Mouse (Mus musculus): Measurements from ENCODE around the gene Paqr4. TPM values are rescaled to one million over a fixed set of nuclear protein-coding genes. Genes with fewer than 3 reads are reported as not detected.
A peak's percentile ranks its signal among the peaks of the same experiment; 100 is the strongest.

The Paqr4 gene
- polyA plus RNA-seq, 1 experiment from 2014 or later = 27.6 TPM

- H3K4me3 ChIP-seq = peak within 1 kb of the TSS; percentile 91
- H3K27ac ChIP-seq (replicated peaks) = peak within 1 kb of the TSS; percentile 98
- peaks cover 23% of the 10 kb centered on the region for H3K4me1 ChIP-seq
- H3K9me3 ChIP-seq (replicated peaks) = no peaks in the 10 kb centered on the region
- no peaks in the 10 kb centered on the region for H3K27me3 ChIP-seq (ENCODE audit: low read depth, poor library complexity, severe bottlenecking)
- H3K36me3 ChIP-seq = peaks cover 33% of the 10 kb centered on the region
- DNase-seq (ENCODE audit: low spot score) = peak; percentile 99
- WGBS = 3% methylated on average over 58 of the region's 58 CpGs
Measured at GRCm38 (mm10) chr17:23771284-23772218, 30.9 kb upstream of the Paqr4 start, which contains the start of gene Flywch1. TSS of gene Flywch1 (minus strand) at chr17:23771602.

GRCm38 (mm10) chr17:23770896-23771283, 30.2 kb upstream of the Paqr4 start:
- WGBS = 2% methylated on average over 19 of the region's 19 CpGs
- H3K9me3 ChIP-seq (replicated peaks) = no peaks in the 10 kb centered on the region
- H3K36me3 ChIP-seq = peaks cover 38% of the 10 kb centered on the region
- no peak for DNase-seq (ENCODE audit: low spot score)
- peak overlapping the region; percentile 98 for H3K27ac ChIP-seq (replicated peaks)
- H3K27me3 ChIP-seq (ENCODE audit: low read depth, poor library complexity, severe bottlenecking) = no peaks in the 10 kb centered on the region
- H3K4me3 ChIP-seq = peak overlapping the region; percentile 91
- H3K4me1 ChIP-seq = peaks cover 23% of the 10 kb centered on the region

GRCm38 (mm10) chr17:23770493-23770892, 29.8 kb upstream of the Paqr4 start:
- peaks cover 23% of the 10 kb centered on the region for H3K4me1 ChIP-seq
- H3K27ac ChIP-seq (replicated peaks) = peak overlapping the region; percentile 98
- WGBS = 10% methylated on average over 2 of the region's 2 CpGs
- no peak for DNase-seq (ENCODE audit: low spot score)
- H3K4me3 ChIP-seq = peak overlapping the region; percentile 91
- peaks cover 42% of the 10 kb centered on the region for H3K36me3 ChIP-seq
- no peaks in the 10 kb centered on the region for H3K9me3 ChIP-seq (replicated peaks)
- no peaks in the 10 kb centered on the region for H3K27me3 ChIP-seq (ENCODE audit: low read depth, poor library complexity, severe bottlenecking)

- Histone ChIP-seq H3K9me3 (replicated peaks) (no peaks in the 10 kb centered on the region; the same call in 1 of the 2 replicates), H3K4me3 (no peak overlapping the region), H3K4me1 (no peaks in the 10 kb centered on the region), H3K27ac (replicated peaks) (no peak overlapping the region), H3K36me3 (peaks cover 89% of the 10 kb centered on the region), H3K27me3 (ENCODE audit: low read depth, poor library complexity, severe bottlenecking) (no peaks in the 10 kb centered on the region)
- DNase-seq (ENCODE audit: low spot score) = no peak
- WGBS = 94% methylated on average over 11 of the region's 11 CpGs
Measured at GRCm38 (mm10) chr17:23762976-23763375, 22.3 kb upstream of the Paqr4 start.

- no peak overlapping the region for H3K27ac ChIP-seq (replicated peaks)
- H3K4me1 ChIP-seq = no peaks in the 10 kb centered on the region
- 94% methylated on average over 3 of the region's 3 CpGs for WGBS
- peaks cover 91% of the 10 kb centered on the region for H3K36me3 ChIP-seq
- no peak overlapping the region for H3K4me3 ChIP-seq
- no peaks in the 10 kb centered on the region for H3K27me3 ChIP-seq (ENCODE audit: low read depth, poor library complexity, severe bottlenecking)
- H3K9me3 ChIP-seq (replicated peaks) = no peaks in the 10 kb centered on the region; the same call in 1 of the 2 replicates
- no peak for DNase-seq (ENCODE audit: low spot score)
Measured at GRCm38 (mm10) chr17:23761155-23761554, 20.5 kb upstream of the Paqr4 start.

GRCm38 (mm10) chr17:23760231-23760630, 19.6 kb upstream of the Paqr4 start:
- no peak overlapping the region for H3K4me3 ChIP-seq
- H3K27me3 ChIP-seq (ENCODE audit: low read depth, poor library complexity, severe bottlenecking) = no peaks in the 10 kb centered on the region
- no peak overlapping the region for H3K27ac ChIP-seq (replicated peaks)
- DNase-seq (ENCODE audit: low spot score) = no peak
- H3K36me3 ChIP-seq = peaks cover 91% of the 10 kb centered on the region
- H3K4me1 ChIP-seq = no peaks in the 10 kb centered on the region
- no peaks in the 10 kb centered on the region; the same call in 1 of the 2 replicates for H3K9me3 ChIP-seq (replicated peaks)
- WGBS = 92% methylated on average over 9 of the region's 9 CpGs

GRCm38 (mm10) chr17:23758801-23759200, 18.1 kb upstream of the Paqr4 start:
- WGBS = 84% methylated on average over 8 of the region's 8 CpGs
- no peaks in the 10 kb centered on the region; the same call in 1 of the 2 replicates for H3K9me3 ChIP-seq (replicated peaks)
- H3K27me3 ChIP-seq (ENCODE audit: low read depth, poor library complexity, severe bottlenecking) = no peaks in the 10 kb centered on the region
- no peak overlapping the region for H3K27ac ChIP-seq (replicated peaks)
- DNase-seq (ENCODE audit: low spot score) = no peak
- no peaks in the 10 kb centered on the region for H3K4me1 ChIP-seq
- H3K4me3 ChIP-seq = no peak overlapping the region
- H3K36me3 ChIP-seq = peaks cover 100% of the 10 kb centered on the region

GRCm38 (mm10) chr17:23757581-23757980, 16.9 kb upstream of the Paqr4 start:
- 95% methylated on average over 9 of the region's 9 CpGs for WGBS

GRCm38 (mm10) chr17:23755689-23756088, 15.0 kb upstream of the Paqr4 start:
- Histone ChIP-seq H3K36me3 (peaks cover 99% of the 10 kb centered on the region), H3K27ac (replicated peaks) (no peak overlapping the region), H3K4me3 (no peak overlapping the region), H3K9me3 (replicated peaks) (no peaks in the 10 kb centered on the region; the same call in 1 of the 2 replicates), H3K27me3 (ENCODE audit: low read depth, poor library complexity, severe bottlenecking) (no peaks in the 10 kb centered on the region), H3K4me1 (no peaks in the 10 kb centered on the region)
- WGBS = 97% methylated on average over 13 of the region's 13 CpGs
- no peak for DNase-seq (ENCODE audit: low spot score)

More at GRCm38 (mm10) chr17:23757581-23757980, 16.9 kb upstream of the Paqr4 start:
- no peak overlapping the region for H3K4me3 ChIP-seq
- H3K4me1 ChIP-seq = no peaks in the 10 kb centered on the region
- no peak for DNase-seq (ENCODE audit: low spot score)
- no peaks in the 10 kb centered on the region for H3K27me3 ChIP-seq (ENCODE audit: low read depth, poor library complexity, severe bottlenecking)
- no peak overlapping the region for H3K27ac ChIP-seq (replicated peaks)
- peaks cover 100% of the 10 kb centered on the region for H3K36me3 ChIP-seq
- no peaks in the 10 kb centered on the region; the same call in 1 of the 2 replicates for H3K9me3 ChIP-seq (replicated peaks)

GRCm38 (mm10) chr17:23749400-23750191, 8.9 kb upstream of the Paqr4 start:
- H3K27ac ChIP-seq (replicated peaks) = no peak overlapping the region
- DNase-seq (ENCODE audit: low spot score) = no peak
- peaks cover 41% of the 10 kb centered on the region for H3K27me3 ChIP-seq (ENCODE audit: low read depth, poor library complexity, severe bottlenecking)
- H3K4me1 ChIP-seq = peaks cover 22% of the 10 kb centered on the region
- 0 out of 2 replicates have a peak overlapping the region, but pooled peaks have one; percentile 9 for H3K4me3 ChIP-seq
- H3K36me3 ChIP-seq = peaks cover 39% of the 10 kb centered on the region
- no peaks in the 10 kb centered on the region for H3K9me3 ChIP-seq (replicated peaks)
- WGBS = 84% methylated on average over 11 of the region's 11 CpGs

GRCm38 (mm10) chr17:23748631-23749391, 8.1 kb upstream of the Paqr4 start:
- Histone ChIP-seq H3K36me3 (peaks cover 31% of the 10 kb centered on the region), H3K9me3 (replicated peaks) (no peaks in the 10 kb centered on the region), H3K27me3 (ENCODE audit: low read depth, poor library complexity, severe bottlenecking) (peaks cover 49% of the 10 kb centered on the region), H3K4me1 (peaks cover 29% of the 10 kb centered on the region), H3K4me3 (0 out of 2 replicates have a peak overlapping the region, but pooled peaks have one; percentile 9), H3K27ac (replicated peaks) (no peak overlapping the region)
- WGBS = 40% methylated on average over 10 of the region's 10 CpGs
- DNase-seq (ENCODE audit: low spot score) = peak; percentile 51

- Histone ChIP-seq H3K36me3 (peaks cover 23% of the 10 kb centered on the region), H3K27ac (replicated peaks) (no peak overlapping the region), H3K4me1 (peaks cover 32% of the 10 kb centered on the region), H3K27me3 (ENCODE audit: low read depth, poor library complexity, severe bottlenecking) (peaks cover 57% of the 10 kb centered on the region), H3K9me3 (replicated peaks) (no peaks in the 10 kb centered on the region), H3K4me3 (no peak overlapping the region)
- WGBS = 38% methylated on average over 6 of the region's 6 CpGs
- DNase-seq (ENCODE audit: low spot score) = no peak
Measured at GRCm38 (mm10) chr17:23748026-23748425, 7.4 kb upstream of the Paqr4 start.

Measured in midbrain, embryonic 10.5 days (tissue).